Mouse (Mus musculus) T-helper 2 cell (primary cell): ENCODE measurements around the gene Wdr20.

Source experiments
- in situ Hi-C: fragments of 300-600 bp; cut with MboI, MseI; formaldehyde crosslinking; loops from one replicate; pipeline ENCODE4 v1.15.1; 2025; ENCODE audit warnings: high pct_unique_total_duplicates

Wdr20 gene

DNA sequence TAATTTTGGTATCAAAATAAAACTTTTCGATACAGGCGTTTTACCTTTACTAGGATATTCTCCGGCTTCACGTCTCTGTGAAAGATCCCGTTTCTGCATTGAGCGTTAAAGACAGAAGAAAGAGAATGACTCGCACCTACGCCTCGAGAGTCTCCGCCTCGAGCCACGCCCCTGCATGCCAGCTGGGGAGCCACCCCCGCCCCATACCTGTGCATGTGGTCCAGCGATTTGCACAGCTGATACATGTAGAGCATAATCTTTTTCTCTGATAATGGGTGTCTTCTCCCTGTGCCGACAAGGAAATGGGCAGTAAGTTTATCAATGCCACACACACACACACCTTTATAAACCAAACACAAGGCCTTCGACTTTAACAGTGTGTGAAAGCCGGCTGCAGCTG is 77.2 kb downstream of the Wdr20 start:
- in situ Hi-C loops = no loop called here

DNA sequence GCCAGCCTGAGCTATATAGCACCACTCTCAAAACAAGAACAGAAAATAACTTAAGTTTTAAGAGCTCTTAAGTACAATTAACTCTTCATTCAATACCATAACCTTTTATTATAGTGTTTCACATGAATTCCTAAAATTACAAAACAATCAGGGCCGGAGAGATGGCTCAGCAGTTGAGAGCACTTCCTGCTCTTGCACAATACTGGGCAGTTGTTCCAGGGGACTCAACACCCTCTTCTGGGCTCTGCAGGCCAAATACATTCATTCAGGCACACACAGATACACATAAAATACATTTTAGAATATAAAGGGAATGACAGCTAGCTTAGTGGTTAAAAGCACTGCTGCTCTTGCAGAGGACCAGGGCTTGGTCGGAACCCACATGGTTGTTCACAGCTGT is 79.1 kb downstream of the Wdr20 start:
- in situ Hi-C loops = no loop called here

DNA sequence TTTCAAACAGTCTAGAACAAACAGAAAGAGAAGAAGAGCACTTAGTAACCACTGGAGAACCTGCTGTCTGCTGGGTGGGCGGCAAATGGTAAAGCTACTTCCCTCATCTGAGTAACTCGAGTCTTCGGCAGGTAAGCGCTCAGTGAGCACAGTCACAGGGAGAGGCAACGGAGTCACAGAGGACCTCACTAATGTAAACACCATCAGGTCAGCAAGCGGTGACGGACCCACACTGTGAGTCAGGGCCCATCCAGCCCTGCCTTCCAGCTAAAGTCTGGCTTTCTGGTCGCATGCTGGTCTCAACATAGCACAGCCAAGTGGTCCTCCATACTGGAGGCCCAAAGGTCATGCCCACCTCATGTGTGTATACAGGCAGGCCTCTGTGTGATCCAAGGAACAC is 81.6 kb downstream of the Wdr20 start:
- in situ Hi-C loops = no loop called here

DNA sequence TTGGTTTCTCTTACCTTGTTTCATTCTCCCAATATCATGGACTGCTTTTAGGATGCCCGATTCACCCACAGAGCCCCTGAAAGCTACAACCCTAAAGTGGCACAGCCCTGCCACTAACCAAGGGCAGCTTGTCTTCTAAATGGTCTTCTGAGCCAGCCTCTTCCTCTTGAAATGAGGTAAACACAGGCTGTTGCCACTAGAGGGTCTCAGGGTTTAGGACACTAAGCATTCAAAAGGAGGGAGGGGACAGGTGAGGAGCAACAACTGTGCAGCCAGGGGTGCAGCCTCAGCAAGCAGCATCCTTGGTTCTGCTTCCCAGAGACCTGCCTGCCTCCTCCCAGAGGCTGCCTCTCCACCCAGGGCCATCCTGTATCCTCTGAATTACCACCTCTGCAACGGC is 84.0 kb downstream of the Wdr20 start:
- in situ Hi-C loops = loop anchor here (10.0 kb wide), 1 partner anchor 407 kb away; no protein-coding TSS in a partner anchor

DNA sequence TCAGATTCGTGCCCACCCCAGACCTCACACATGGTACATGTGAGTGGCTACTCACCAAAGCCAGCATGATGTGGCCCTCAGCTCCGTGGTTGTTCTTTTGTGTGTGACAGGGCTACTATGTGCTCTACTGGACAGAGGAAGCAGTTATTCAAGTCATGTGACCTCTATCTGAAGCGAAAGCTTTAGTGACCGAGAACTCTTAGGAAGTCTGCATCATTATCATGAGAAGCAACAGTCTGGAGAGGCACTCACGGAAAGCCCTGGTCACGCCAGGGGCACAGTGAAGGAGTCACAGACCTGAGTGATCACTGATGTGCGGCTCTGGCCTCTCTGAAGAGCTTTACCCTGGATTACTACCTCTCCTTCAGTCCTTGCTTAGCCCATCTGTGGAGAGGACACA is 84.6 kb downstream of the Wdr20 start:
- in situ Hi-C loops = loop anchor here (10.0 kb wide), 1 partner anchor 408 kb away; no protein-coding TSS in a partner anchor

DNA sequence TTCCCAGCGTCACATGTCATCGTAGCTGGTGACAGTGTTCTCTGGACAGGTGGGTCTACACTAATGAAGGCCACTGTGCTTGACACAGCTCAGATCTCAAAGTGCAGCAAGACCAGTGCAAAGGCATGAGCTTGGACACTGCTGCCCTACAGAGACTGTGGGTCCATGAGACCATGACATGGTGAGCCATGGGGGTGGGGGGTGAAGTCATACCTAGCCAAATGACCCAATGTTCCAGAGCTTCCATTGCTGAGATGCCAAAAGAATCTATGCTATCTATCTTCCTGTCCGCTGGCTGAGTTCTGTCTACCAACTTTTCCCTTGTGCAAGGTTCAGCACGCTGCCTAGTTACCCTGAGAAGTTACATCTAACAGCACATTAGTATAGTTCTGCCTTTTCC is 91.2 kb downstream of the Wdr20 start:
- in situ Hi-C loops = loop anchor here (10.0 kb wide), 1 partner anchor 414 kb away; no protein-coding TSS in a partner anchor

DNA sequence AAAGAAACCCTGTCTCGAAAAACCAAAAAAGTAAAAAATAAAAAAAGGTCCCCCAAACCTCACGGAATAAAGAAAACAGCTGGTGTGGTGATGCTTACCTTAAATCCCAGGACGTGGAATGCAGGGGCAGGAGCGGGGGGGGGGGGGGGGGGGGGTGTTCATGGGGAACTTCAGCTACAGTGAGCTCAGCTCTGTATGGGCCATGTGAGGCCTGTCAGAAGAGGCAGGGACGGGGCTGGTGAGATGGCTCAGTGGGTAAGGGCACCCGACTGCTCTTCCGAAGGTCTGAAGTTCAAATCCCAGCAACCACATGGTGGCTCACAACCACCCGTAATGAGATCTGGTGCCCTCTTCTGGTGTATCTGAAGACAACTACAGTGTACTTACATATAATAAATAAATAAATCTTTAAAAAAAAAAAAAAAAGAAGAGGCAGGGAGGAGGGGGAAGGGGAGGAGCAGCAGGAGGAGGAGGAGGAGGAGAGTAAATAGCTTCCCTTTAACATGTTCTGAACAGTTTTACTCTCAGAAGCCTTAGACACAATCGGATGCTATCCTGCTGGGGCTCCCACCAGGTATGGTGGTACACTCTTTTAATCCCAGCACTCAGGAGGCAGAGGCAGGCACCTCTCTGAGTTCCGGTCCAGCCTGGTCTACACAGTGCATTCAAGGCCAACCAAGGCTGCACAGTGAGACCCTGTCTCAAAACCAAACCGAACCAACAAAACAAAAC is 92.7 kb downstream of the Wdr20 start:
- in situ Hi-C loops = loop anchor here (10.0 kb wide), 1 partner anchor 126 kb away; the partner anchor contains the start of gene Hsp90aa1

DNA sequence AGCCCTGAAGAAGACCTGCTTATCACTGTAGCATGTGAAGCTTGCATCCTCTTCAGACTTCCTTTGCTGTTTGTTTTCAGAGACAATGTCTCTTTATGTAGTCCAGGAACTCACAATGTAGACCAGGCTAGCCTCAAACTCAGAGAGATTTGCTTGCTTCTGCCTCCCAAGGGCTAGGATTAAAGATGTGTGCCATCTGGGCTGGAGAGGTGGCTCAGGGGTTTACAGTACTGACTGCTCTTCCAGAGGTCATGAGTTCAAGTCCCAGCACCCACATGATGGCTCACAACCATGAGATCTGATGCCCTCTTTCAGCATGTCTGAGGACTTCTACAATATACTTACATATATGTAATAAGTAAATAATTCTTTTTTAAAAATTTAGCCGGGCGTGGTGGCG is 97.4 kb downstream of the Wdr20 start:
- in situ Hi-C loops = loop anchor here (10.0 kb wide), 1 partner anchor 130 kb away; the partner anchor contains the start of gene Hsp90aa1

DNA sequence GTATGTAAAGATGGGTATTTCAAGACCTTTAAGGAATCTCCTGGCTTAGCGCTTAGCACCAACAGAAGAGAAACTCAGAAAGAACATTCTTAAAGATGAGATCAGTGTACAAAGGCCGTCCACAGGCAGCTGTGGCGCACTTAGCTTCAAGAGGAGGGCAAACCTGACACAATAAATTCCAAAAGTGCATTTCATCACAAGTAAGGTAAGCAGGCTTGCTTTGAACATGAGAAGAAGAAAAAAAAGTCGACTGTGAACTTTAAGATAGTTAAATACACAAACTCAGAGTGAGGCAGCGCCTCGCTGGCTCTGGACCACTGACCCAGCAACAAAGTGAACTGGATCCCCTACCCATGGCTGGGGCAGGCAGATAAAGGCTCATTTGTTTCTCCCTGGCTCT is 99.0 kb downstream of the Wdr20 start:
- in situ Hi-C loops = loop anchor here (10.0 kb wide), 1 partner anchor 132 kb away; the partner anchor contains the start of gene Hsp90aa1

DNA sequence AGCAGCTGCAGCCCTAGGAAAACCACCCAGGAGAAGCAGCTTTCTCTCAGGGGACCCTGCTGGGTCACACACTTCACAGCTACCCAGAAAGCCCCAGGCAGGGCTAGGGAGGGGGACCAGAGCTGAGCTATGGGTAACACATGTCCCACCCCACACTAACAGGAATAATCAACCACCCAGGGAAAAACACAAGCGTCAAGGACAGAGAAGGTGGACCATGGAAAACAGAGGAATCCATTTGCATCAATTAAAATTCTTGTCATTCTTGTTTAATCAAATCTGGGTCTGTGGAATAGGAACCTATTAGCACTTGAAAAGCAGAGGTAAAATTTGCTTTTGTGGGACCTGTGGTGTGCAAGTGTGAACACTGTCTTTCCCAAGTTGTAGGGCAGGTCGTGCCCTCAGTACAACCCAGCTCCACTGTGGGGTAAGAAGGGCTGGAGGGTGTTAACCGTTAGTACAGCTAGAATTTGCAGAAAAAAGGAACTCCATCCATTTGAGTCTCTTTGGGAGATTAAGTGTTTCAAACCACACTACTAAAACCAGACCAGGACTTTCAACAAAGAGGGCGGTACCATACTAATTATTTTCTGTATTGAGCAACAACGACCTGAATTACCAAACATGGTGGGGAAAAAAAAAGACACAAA is 99.6 kb downstream of the Wdr20 start:
- in situ Hi-C loops = loop anchor here (10.0 kb wide), 1 partner anchor 133 kb away; the partner anchor contains the start of gene Hsp90aa1

DNA sequence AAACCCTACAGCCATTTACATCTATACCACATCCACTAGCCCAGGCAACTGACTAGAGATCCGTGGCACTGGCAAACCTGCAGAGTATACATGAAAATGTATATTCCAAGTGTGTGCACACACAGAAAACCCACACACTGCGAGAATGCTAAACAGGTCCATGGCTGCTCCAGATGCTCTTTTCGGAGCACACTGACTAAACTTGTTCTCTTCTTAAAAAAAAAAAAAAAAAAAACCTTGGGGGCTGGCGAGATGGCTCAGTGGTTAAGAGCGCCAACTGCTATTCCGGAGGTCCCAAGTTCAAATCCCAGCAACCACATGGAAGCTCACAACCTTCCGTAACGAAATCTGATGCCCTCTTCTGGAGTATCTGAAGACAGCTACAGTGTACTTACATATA is 100.1 kb downstream of the Wdr20 start:
- in situ Hi-C loops = loop anchor here (10.0 kb wide), 1 partner anchor 133 kb away; the partner anchor contains the start of gene Hsp90aa1

DNA sequence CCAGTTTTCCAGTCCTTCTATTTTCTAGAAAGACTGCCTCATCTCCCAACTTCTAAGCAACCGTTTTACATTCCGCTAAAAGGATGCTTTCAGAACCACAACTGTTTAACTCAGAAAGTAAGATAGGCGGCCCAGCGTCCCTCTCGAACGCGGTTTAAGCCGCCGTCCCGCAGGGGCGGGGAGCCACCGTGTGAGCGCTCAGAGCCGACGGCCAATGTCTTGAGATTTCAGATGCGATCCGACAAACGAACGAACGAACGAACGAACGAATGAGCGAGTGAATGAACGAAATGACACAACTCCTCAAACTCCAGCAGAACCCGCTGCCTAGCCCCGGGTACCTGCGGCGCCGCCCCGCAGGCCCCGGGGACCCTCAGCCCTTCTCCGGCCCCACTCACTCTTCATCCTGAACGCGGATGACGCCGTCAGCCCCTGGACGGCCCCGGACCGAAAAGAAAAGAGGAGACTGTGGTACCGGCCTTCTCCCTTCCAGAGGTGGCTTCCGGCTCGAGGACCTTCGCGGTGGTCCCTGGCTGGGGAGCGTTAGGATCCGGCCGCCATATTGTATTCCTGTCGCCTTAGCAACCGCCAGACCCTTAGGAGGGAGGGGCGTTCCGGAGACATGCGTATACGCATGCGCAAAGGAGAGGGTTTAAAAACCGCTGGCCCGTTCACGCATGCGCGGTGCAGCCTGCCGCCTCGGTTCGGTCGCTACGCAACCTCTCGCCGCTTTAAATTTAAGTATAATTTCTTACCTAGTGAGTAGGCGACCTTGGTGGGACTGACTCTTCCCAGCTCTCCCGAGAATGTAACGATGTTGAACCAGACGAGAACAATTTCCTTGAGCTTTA is 102.8 kb downstream of the Wdr20 start, which contains the start of gene Mok:
Gene Mok (minus strand): TSS at position 592 of the 851 bp plus-strand sequence.
- in situ Hi-C loops = loop anchor here (5.0 kb wide), 1 partner anchor 238 kb away; the partner anchor contains the start of gene Dync1h1

DNA sequence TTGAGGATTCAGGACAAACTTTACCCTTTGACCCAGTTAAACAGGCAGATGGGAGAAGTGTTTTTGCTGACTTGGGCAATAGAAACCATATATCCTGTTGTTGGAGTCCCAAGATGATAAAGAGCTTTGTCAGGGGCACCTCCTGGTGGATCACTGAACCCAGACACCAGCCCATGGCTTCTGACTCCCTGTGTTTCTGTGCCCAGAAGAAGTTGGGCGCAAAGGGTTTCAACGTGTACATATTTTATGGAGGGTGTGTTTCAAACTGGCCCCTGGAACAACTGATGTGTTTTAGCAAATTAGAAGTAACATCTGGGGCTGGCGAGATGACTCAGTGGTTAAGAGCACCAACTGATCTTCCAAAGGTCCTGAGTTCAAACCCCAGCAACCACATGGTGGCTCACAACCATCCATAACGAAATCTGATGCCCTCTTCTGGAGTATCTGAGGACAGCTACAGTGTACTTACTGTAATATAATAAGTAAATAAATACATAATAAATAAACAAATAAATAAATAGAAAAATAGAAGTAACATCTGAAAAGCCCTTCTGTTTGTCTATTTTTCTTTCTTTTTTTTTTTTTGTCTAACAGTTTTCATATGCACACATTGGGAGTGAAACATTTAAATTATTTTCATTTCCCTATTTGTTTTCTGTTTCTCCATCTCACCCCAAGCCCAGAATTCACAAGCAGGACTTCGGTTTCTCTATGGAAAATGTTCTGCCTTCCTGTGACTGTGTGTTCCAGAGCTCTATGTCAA is 104.2 kb downstream of the Wdr20 start:
- in situ Hi-C loops = loop anchor here (5.0 kb wide), 1 partner anchor 240 kb away; the partner anchor contains the start of gene Dync1h1

DNA sequence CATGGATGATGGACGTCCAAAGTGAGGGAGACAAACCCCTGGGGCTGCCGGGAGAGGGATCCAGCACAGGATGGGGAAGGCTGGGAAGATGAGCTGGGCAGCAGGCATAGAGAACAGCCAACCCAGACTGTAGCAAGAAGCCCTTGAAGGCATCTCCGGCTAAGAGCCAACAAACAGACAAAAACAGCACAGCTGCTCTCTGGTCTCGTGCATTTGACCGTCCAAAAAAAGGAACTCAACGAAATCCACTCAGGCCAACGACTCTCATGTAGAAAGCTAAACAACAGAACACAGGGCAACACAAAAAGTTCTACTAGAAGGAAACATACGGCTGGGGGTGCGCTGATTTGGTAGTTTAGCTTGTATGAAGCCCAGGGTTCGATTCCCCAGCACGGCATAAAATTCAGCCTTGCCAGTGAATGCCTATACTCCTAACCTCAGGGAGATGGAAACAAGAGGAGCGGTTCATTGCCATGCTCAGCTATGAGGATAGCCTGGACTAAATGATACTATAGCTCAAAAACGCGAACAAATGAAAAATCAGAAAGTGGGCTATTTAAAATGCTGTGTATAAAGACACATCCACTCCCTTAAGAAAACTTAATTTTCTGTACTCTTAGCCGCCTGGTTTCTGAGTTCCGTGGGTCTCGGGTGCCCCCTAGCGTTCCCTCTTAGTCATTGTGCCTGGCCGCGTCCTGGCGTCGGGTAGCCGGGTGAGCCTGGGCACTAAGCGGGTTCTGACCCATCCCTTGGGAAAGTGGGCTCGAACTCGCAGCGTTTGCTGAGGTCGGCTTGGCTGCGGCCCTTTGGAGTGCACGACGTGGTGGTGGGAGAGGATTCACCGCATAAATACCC is 105.7 kb downstream of the Wdr20 start:
- in situ Hi-C loops = loop anchor here (5.0 kb wide), 1 partner anchor 241 kb away; the partner anchor contains the start of gene Dync1h1

DNA sequence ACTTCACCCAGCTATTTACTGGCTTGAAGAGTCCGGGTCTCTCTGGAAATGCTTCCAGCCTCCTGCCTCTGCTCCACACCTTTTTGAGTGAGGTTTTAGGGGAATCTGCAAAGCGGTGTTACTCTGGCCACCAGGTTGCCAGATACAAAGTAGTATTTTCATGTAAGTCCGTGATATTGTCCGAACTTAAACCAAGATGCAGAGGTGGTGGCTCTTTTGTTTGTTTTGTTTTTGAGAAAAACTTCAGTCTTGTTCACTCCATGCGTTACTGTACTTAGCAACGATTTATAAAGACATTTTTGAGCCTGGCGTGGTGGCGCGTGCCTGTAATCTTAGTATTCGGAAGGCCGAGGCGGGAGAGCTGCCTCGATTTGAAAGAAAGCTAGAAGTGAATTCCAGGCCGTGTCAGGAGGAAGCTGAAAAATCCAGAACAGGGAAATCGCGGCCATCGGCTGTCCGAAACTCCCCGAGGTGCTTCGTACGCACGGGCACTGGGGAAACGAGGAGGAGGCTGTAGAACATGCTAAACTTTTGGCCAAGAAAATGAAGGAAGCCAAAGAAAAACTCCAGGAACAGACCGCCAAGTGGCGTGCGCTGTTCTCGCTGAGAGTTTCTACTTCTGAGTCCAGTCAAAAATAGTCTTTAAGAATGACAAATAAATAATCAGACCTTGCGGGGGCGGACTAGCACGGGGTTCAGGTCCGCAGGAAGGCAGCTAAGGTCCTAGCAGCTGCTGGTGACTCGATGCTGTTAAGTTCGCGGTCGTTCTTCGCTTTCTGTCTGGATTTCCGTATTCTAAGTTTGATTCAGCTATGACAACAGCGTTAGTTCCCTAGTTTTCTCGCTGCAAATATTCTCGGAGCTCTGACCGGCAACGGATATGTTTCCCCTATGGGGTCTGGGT is 106.7 kb downstream of the Wdr20 start:
- in situ Hi-C loops = loop anchor here (5.0 kb wide), 1 partner anchor 242 kb away; the partner anchor contains the start of gene Dync1h1

DNA sequence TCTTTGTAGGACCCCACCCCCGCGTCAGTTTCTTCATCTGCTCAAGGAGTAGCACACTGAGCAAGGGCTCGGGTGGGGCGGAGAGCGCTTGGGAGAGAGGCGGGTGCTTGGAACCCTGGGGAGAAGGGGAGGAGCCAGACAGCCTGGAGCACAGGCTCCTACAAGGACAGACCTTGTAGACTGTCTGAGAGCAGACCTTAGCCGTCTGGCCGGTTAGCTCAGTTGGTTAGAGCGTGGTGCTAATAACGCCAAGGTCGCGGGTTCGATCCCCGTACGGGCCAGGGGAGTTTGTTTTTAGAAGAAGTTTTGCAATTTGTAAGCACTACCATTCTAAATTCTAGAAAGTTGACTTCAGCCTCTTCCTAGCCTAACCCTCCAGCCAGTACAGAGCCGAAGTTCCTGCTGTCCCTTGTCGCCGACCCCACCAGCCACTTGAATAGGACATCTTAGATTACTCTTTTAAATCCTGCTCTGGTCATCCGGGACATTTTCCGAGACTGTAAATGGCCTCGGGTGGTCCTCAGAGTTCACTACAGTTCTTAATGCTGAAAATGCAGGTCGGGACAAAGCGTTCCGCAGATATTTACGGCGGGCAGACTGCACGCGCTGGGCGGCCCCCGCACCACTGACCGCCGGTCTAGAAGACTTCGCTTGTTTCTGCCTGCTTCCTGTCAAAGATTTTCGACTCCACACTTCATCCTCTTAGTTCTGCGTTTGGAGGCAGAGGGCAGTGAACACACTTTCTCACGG is 107.6 kb downstream of the Wdr20 start:
- in situ Hi-C loops = no loop called here

DNA sequence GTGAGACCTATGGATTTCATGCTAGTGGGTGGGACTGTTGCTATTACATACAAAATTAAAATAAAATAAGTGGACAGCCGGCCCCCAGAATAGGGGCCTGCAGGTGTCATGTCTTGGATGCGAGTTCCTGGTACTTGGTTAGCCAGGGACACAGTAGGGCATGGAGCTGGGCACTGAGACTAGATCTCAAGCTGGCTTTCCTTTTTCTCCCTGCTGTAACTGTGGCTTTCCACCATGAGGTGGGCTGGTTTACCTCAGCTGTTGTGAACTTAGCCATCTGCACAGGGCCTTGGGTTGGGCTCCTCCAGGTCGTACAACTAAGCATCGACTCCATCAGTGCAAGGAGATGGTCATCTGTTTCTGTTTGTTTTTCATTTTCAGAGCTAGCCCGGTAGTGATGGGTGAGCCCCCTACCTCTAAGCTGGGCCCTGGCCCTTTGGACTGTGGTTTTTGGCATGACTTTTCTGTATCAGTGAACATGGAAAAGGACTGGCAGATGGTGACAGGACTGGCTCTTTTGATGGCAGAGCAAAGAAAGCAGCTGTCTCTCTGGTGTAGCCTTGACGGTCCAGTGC is 108.5 kb downstream of the Wdr20 start:
- in situ Hi-C loops = no loop called here
